In genomic region chr4:32137966-32138365, GRCm38 (mm10) we compare ENCODE assay signal across 16 mouse cellular contexts.
DNase-seq lines count a peak whose midpoint lies in the region; ATAC-seq and TF ChIP-seq lines count a peak whose summit lies in the region.
"Had no signal": no experiment of that assay in that cellular context is flagged by ENCODE, and none has a peak within 500 bp of the region (broad histone marks: within the 10 kb centered on the region; RNA-seq: fewer than 3 reads in every experiment).

No protein-coding gene starts in this region.

- no peaks in the 10 kb centered on the region for H3K9me3 ChIP-seq in lung, embryonic 14.5 days (ENCODE audit: low read depth, low read length)
- H3K9me3 ChIP-seq in limb, embryonic 14.5 days (ENCODE audit: control insufficient read depth, low read length): no peaks in the 10 kb centered on the region
- H3K9me3 ChIP-seq in intestine, embryonic 15.5 days: no peaks in the 10 kb centered on the region
- H3K9me3 ChIP-seq: heart, embryonic 15.5 days; kidney, embryonic 15.5 days; liver, embryonic 13.5 days had no signal

- H3K27ac ChIP-seq in lung, embryonic 14.5 days (ENCODE audit: low read depth): no peak overlapping the region
- H3K27ac ChIP-seq in limb, embryonic 14.5 days (replicated peaks; ENCODE audit: low read depth, low read length): no peak overlapping the region
- no peak overlapping the region for H3K27ac ChIP-seq in intestine, embryonic 15.5 days
- H3K27ac ChIP-seq: heart, embryonic 15.5 days; hindbrain, embryonic 14.5 days; kidney, embryonic 15.5 days; liver, embryonic 13.5 days had no signal

- no peak overlapping the region for H3K4me3 ChIP-seq in lung, embryonic 14.5 days (ENCODE audit: low read depth, low read length)
- no peak overlapping the region for H3K4me3 ChIP-seq in limb, embryonic 14.5 days (replicated peaks; ENCODE audit: low read length)
- H3K4me3 ChIP-seq in intestine, embryonic 15.5 days (replicated peaks): no peak overlapping the region
- H3K4me3 ChIP-seq: heart, embryonic 15.5 days; kidney, embryonic 15.5 days; liver, embryonic 13.5 days had no signal

- H3K9ac ChIP-seq in lung, embryonic 14.5 days: no peak overlapping the region
- H3K9ac ChIP-seq in limb, embryonic 14.5 days (ENCODE audit: low read depth, low read length, severe bottlenecking): no peak overlapping the region
- no peak overlapping the region for H3K9ac ChIP-seq in intestine, embryonic 15.5 days
- H3K9ac ChIP-seq: heart, embryonic 15.5 days; hindbrain, embryonic 14.5 days; kidney, embryonic 15.5 days; liver, embryonic 13.5 days had no signal

- TF ChIP-seq POLR2A in limb, embryonic 14.5 days (IDR thresholded peaks at IDR 0.05; ENCODE audit: borderline replicate concordance, extremely low read depth, insufficient read depth, insufficient read length): no peak

- TF ChIP-seq CTCF in lung, embryonic 14.5 days (IDR thresholded peaks at IDR 0.05; ENCODE audit: low read depth): no peak

- H3K4me1 ChIP-seq in lung, embryonic 14.5 days (ENCODE audit: insufficient read depth): no peaks in the 10 kb centered on the region
- H3K4me1 ChIP-seq in limb, embryonic 14.5 days (ENCODE audit: control insufficient read depth, insufficient read depth, low read length): peaks cover 4% of the 10 kb centered on the region; the same call in 1 of the 2 replicates
- H3K4me1 ChIP-seq in intestine, embryonic 15.5 days (replicated peaks): no peaks in the 10 kb centered on the region
- H3K4me1 ChIP-seq: kidney, embryonic 15.5 days had no signal

- no peaks in the 10 kb centered on the region for H3K27me3 ChIP-seq in lung, embryonic 14.5 days (ENCODE audit: insufficient read depth, low read length)
- no peaks in the 10 kb centered on the region for H3K27me3 ChIP-seq in limb, embryonic 14.5 days (ENCODE audit: control insufficient read depth, insufficient read depth, low read length)
- H3K27me3 ChIP-seq in intestine, embryonic 15.5 days (replicated peaks): no peaks in the 10 kb centered on the region
- H3K27me3 ChIP-seq: heart, embryonic 15.5 days; kidney, embryonic 15.5 days; liver, embryonic 13.5 days had no signal

- H3K4me2 ChIP-seq in lung, embryonic 14.5 days: peak overlapping the region; percentile 23; the same call in 1 of the 2 replicates
- H3K4me2 ChIP-seq in limb, embryonic 14.5 days (replicated peaks; ENCODE audit: low read depth, low read length, severe bottlenecking): no peak overlapping the region
- H3K4me2 ChIP-seq in intestine, embryonic 15.5 days (replicated peaks): no peak overlapping the region
- H3K4me2 ChIP-seq: heart, embryonic 15.5 days; hindbrain, embryonic 14.5 days; kidney, embryonic 15.5 days; liver, embryonic 13.5 days had no signal

- H3K36me3 ChIP-seq in lung, embryonic 14.5 days (ENCODE audit: insufficient read depth): no peaks in the 10 kb centered on the region
- H3K36me3 ChIP-seq in limb, embryonic 14.5 days (ENCODE audit: control insufficient read depth, insufficient read depth, low read length): no peaks in the 10 kb centered on the region
- no peaks in the 10 kb centered on the region for H3K36me3 ChIP-seq in intestine, embryonic 15.5 days
- H3K36me3 ChIP-seq: heart, embryonic 15.5 days; kidney, embryonic 15.5 days; liver, embryonic 13.5 days had no signal

- no peak for ATAC-seq in frontal cortex, adult (ENCODE audit: low TSS enrichment)
- peak; percentile 72 for ATAC-seq in lung, embryonic 14.5 days (ENCODE audit: insufficient read depth)
- ATAC-seq in activated CD4-positive, CD25-positive, alpha-beta regulatory T cell, adult 4 months: peak; percentile 64
- ATAC-seq in limb, embryonic 14.5 days (ENCODE audit: low FRiP score, low read depth): no peak
- no peak for ATAC-seq in intestine, embryonic 15.5 days

- DNase-seq in frontal cortex, postnatal 10 days (ENCODE audit: low spot score in 2 of 2): peak; percentile 20 to 31
- peak; percentile 75 for DNase-seq in lung, embryonic 14.5 days
- no peak for DNase-seq in lung, postnatal 25 days (ENCODE audit: low spot score)
- DNase-seq in limb, embryonic 14.5 days (ENCODE audit: low spot score): peak; percentile 28
- DNase-seq in layer of hippocampus, adult 9-10 months (ENCODE audit: low spot score): no peak
- DNase-seq: B cell, adult 2 months; cerebellum, adult 8-10 months; gastrocnemius, postnatal 36 days; liver, embryonic 13.5 days; thymus, adult 18-20 months had no signal

- 46% methylated on average over 10 of the region's 10 CpGs for WGBS in lung, embryonic 14.5 days
- 34% methylated on average over 10 of the region's 10 CpGs for WGBS in limb, embryonic 14.5 days
- 55% methylated on average over 10 of the region's 10 CpGs for WGBS in intestine, embryonic 15.5 days

Comparison
In these comparisons a context has a peak if more than half of its experiments do, and no peak if none do; other contexts are left out.
1. DNase-seq: peak in frontal cortex, postnatal 10 days (2 of 2), lung, embryonic 14.5 days (single experiment) and limb, embryonic 14.5 days (single experiment); none in lung, postnatal 25 days (single experiment) and layer of hippocampus, adult 9-10 months (single experiment).
2. ATAC-seq: peak in lung, embryonic 14.5 days (single experiment) and activated CD4-positive, CD25-positive, alpha-beta regulatory T cell, adult 4 months (single experiment); none in frontal cortex, adult (single experiment), limb, embryonic 14.5 days (single experiment) and intestine, embryonic 15.5 days (single experiment).